Mouse (Mus musculus): ENCODE results near the gene Spatc1l. TPM values are rescaled to one million over a fixed set of nuclear protein-coding genes. Genes with fewer than 3 reads are reported as not detected.
A peak's percentile ranks its signal among the peaks of the same experiment; 100 is the strongest.

Spatc1l gene
- total RNA-seq (2022): not detected

DNA sequence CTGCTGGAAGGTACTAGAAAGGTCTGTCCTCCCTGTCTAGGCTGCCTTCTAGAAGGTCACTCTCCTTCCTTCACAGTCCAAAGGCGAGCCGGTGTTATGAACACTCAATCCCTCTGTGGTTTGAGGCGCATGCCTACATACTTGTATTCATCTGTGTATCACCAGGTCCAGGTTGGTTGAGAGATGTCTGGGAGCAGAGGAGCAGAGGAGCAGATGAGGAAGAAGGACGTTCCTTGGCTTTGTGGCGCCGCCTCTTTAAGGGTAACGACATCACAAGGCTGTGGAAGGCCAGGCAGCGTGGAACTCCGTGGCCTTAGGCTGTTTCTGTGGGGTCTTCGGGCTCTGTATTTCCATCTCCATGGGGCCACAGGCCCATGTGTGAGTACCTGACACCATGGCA is at the start of gene Spatc1l:
Gene Spatc1l (plus strand): TSS at position 301 of the 400 bp plus-strand sequence.
- no peak for DNase-seq (ENCODE audit: low spot score in 2 of 2)

DNA sequence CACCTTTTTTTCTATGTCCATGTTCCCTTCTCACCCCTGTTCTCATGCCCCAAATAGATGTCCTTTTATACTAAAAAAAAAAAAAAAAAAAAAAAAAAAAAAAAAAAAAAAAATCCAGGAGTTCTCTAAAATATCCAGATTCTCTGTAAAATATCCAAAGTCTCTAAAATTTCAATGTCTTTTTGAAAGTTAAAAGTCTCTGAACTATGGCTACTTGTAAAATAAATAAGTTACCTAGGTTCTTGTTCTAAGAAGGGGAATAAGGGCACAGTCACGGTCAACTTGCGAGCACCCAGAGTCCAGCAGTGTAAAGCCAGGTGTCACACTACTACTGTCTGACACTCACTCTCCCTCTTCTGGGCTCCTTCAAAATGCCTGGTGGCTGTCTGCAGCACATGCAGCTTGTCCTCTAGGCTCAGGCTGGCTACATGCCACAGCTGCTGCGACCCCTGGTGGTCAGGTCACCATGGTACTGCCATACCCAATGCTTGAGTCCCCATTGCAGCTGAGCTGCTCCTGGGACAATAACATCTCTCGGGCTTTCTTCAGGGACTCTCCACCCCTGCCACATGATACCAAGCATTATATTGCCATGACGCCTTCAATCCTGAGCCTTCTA is 49.0 kb upstream of the Spatc1l start:
- no peak for DNase-seq (ENCODE audit: low spot score in 2 of 2)

DNA sequence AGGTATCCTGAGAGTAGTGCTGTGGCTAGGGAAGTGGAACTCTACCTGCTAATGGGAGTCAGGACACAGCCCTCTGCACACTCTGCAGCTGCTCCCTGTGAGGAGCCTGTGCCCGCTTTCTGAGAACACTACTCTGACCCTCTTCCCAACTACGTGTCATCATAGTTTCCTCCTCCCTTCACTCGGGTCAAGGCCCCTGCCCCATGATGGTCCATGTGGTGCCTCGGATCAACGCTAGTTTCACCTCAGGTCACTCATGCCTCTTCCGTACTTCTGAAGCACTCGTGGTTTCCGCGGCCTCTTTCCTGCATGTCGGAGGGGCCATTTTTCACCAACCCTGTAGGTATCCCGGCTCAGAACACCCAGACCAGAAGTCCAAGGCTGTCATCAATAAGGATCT is 31.1 kb upstream of the Spatc1l start:
- no peak for DNase-seq (ENCODE audit: low spot score in 2 of 2)

- peak; percentile 86 to 98 for DNase-seq (ENCODE audit: low spot score in 2 of 2)
Observed at GRCm38 (mm10) chr10:76531375-76531774, 30.7 kb upstream of the Spatc1l start, which contains the start of gene Lss. TSS of gene Lss (plus strand) at chr10:76531588.

DNA sequence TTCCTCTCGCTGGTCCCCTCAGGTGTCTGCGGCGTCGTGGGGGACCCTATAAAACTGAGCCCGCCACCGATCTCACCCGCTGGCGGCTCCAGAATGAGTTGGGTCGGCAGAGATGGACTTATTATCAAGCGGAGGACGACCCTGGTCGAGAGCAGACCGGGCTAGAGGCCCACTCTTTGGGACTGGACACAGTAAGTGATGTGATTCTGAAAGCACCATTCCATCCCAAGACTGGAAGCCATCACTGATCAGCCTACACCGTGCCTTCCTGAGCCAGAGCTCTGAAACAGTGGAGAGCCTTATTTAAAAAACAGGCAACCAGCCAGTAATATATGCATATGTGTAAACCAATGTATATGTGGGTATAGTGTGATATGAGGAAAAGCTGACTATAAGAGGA is 30.2 kb upstream of the Spatc1l start:
- DNase-seq (ENCODE audit: low spot score in 2 of 2): no peak

DNA sequence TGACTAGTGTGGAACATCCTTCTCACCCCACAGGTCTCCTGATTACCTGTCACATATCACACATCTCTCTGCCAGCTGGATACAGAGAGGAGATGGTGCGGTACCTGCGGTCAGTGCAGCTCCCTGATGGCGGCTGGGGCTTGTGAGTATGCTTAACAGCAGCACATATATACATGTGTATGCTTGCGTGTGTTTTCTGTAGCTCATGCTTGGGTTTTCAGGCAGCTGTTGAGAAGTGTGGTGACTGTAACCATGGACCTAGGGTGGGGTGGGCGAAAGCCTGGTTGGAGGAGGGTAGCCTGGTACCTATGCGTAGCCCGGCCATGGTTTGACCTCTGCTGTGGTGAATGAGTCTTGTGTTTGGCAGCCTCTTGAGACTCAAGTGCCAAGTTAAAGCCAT is 26.5 kb upstream of the Spatc1l start:
- no peak for DNase-seq (ENCODE audit: low spot score in 2 of 2)

GRCm38 (mm10) chr10:76537619-76538018 is 24.5 kb upstream of the Spatc1l start:
- DNase-seq (ENCODE audit: low spot score in 2 of 2): no peak

- DNase-seq (ENCODE audit: low spot score in 2 of 2): no peak
Observed at GRCm38 (mm10) chr10:76541336-76542085, 20.6 kb upstream of the Spatc1l start.

DNA sequence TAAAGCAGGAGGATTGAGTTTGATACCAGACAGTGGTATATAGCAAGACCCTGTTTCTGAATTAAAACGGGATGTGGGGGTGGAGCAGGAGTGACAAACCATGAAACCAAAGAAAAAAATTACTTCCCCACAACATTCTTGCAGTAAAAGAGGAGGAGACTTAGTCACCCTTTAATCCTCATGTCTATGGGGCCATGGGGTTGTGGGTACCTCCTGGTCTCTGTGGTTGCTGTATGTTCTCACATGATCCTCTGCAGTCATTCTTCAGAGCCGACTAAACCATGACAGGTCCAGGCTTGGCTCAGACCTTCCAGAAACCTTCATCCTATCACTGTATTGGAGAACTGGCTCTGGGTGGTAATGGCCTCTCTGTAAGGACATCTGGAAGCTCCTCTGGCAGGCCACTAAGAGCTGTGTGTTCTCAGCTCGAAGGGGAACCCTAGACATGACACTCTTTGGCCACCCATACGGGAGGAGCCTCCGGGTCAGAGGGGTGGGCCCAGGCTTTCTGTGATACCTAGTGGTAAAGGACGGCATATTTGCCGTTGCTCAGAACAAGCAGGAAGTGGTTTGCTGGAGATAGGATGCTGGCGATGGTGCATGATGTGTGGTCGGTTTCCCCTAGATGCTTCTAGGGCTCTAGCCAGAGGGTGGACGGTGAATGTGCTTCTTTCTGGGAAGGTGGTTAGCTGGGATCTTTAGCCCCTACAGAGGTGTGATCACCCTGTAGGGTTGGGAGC is 19.3 kb upstream of the Spatc1l start:
- no peak for DNase-seq (ENCODE audit: low spot score in 2 of 2)

GRCm38 (mm10) chr10:76546566-76546965 is 15.5 kb upstream of the Spatc1l start:
- DNase-seq (ENCODE audit: low spot score in 2 of 2): no peak

DNA sequence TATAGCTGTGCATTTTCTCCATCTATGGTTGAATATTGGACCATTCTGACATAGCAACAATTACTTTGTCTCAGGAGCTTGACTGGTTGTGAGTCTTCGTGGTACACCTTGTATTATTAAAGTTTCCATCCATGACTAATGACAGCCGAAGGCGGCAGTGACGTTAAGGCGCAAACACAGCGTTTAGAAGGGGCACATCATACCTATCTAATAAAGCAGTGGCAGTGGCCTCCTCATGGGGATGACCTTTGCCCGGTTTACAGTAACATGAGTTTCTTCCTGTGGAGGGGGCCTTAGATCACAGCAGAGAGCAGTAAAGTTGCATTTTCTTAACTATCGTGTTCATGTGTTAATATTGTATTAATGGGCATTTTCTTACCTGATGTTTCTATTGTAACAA is 13.9 kb upstream of the Spatc1l start:
- no peak for DNase-seq (ENCODE audit: low spot score in 2 of 2)

DNA sequence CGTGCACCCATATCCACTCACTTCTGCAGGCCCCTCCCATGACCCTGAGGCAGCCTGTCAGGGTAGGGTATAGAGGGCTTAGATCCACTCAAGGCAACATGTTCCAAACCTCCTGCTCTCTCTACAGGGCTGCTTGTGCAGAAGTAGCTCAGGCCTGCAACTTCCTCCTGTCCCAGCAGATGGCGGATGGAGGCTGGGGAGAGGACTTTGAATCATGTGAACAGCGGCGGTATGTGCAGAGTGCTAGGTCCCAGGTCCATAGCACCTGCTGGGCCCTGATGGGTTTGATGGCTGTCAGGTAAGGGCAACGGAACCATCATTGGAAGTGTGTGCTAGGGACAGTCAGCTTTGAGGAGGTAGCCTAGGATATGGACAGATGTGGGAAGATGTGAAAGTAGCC is 11.6 kb upstream of the Spatc1l start:
- no peak for DNase-seq (ENCODE audit: low spot score in 2 of 2)

DNA sequence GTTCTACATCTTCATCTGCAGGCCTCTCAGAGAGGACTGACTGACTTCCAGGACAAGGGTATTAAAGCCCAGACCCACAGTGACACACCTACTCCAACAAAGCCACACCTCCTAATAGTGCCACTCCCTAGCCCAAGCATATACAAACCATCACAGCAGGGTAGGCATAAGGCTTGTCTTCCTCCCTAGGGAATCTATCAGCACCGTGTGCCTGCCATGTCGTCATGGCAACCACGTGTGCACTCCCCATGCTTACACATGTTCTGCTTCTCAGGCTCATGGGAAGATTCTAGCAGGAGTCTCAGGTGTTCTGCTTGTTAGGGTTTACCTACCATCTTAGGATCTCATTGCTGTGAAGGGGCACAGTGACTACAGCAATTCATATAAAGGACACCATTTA is 10.5 kb upstream of the Spatc1l start:
- no peak for DNase-seq (ENCODE audit: low spot score in 2 of 2)

GRCm38 (mm10) chr10:76554061-76554460 is 8.0 kb upstream of the Spatc1l start:
- no peak for DNase-seq (ENCODE audit: low spot score in 2 of 2)

- DNase-seq (ENCODE audit: low spot score in 2 of 2): no peak
Observed at GRCm38 (mm10) chr10:76569996-76570685, 8.1 kb downstream of the Spatc1l start.

- no peak for DNase-seq (ENCODE audit: low spot score in 2 of 2)
Observed at GRCm38 (mm10) chr10:76571070-76571469, 9.0 kb downstream of the Spatc1l start.

- no peak for DNase-seq (ENCODE audit: low spot score in 2 of 2)
Observed at GRCm38 (mm10) chr10:76572151-76572550, 10.1 kb downstream of the Spatc1l start.

- DNase-seq (ENCODE audit: low spot score in 2 of 2): no peak
Observed at GRCm38 (mm10) chr10:76575374-76575773, 13.3 kb downstream of the Spatc1l start, which contains the start of gene Ftcd. TSS of gene Ftcd (plus strand) at chr10:76575648.

DNA sequence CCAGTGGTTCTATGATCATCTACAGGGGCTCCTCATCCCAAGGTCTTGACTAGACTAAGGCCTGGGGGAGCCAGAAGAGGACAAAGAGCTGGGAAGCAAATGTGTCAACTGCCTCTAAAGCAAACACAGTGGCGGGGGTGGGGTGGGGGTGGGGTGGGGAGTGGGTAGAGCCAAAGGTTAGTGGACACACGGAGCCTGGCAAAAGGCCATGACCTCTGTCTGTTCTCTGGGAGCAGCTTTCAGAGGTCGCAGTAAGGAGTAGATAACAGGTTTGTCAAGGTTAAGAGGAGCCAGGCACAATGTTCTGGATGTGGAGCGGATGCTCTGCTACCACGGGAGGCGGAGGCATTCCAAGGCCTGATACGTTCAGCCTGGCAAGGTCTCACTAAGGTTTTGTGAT is 14.8 kb downstream of the Spatc1l start:
- no peak for DNase-seq (ENCODE audit: low spot score in 2 of 2)

- no peak for DNase-seq (ENCODE audit: low spot score in 2 of 2)
Observed at GRCm38 (mm10) chr10:76584138-76584537, 22.1 kb downstream of the Spatc1l start.

DNA sequence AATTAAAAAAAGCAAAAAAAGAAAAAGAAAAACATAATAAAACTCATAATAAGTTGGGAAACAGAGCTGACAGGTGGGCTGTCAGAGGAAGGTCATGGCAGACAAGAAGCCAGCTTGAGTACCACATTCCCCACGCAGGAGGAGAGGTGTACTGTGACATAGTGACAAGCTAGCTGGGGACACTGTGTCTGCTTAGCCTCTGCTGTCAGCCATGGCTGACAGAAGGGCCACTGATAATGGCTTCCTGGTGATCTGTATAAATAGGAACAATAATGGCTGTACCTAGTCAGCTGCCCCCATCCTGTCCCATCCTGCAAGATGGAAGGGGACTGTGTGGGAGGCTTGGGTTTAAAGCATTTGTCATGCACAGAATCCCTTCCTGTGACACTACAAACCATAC is 24.1 kb downstream of the Spatc1l start:
- DNase-seq (ENCODE audit: low spot score in 2 of 2): no peak

DNA sequence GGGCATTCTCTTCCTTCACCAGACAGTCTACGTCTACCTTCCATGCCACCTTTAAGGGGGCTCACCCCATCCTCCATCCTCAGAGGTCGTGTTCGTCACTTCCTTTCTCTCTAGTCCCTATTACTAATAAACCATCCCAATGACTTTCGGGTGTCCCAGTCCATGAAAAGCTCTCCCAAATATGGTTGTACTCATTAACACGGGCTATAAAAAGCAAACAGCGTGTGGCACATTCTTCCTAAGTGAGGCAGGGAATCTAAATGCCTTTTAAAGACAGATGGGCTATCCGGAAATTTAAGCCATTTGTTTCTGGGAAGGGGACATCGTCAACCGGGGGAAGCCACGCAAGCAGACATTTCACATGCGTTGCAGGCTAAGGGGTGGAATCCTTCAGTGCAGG is 28.1 kb downstream of the Spatc1l start:
- no peak for DNase-seq (ENCODE audit: low spot score in 2 of 2)

Data from left cerebral cortex, adult 8-10 months (tissue).